Mouse (Mus musculus): ENCODE measurements around the gene Wdr60. TPM values are rescaled to one million over a fixed set of nuclear protein-coding genes. Genes with fewer than 3 reads are reported as not detected.
A peak's percentile ranks its signal among the peaks of the same experiment; 100 is the strongest.

The Wdr60 gene
- total RNA-seq, 2 experiments from 2014 or later = 10.5 to 12.3 TPM

DNA sequence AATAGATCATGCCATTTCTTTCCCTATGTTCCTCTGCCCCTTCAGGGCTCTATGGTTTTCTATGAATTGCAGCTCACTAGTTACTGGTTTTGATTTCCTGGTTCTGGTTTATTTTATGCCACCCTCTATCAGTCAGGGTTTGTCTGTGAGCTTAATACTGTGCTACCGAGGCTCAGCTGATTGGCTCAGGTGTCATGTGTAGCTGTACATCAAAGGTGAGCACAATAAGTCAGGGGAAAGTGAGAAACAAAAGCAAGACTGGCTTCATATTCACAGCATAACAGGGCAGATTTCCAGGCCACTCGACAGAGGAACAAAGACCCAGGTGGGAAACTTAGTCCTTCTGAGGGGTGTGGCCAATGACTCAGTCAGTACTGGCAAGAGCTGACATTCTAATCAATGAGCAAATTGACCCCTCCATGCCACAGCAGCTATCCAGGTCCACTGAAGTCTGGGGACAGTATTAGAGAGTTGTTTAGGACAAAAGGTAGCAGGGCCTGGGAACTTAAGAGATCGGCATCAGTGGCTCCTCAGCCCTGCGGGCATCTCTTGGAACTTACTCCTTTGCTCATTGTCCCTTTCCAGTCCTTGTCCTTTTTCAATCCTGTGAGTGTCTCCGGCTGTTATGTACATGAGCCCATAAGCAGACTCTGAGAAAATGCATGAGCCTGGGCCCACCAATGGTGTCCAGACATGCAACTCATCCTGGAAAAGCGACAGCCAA is 79.4 kb downstream of the Wdr60 start:
- DNase-seq = no peak

DNA sequence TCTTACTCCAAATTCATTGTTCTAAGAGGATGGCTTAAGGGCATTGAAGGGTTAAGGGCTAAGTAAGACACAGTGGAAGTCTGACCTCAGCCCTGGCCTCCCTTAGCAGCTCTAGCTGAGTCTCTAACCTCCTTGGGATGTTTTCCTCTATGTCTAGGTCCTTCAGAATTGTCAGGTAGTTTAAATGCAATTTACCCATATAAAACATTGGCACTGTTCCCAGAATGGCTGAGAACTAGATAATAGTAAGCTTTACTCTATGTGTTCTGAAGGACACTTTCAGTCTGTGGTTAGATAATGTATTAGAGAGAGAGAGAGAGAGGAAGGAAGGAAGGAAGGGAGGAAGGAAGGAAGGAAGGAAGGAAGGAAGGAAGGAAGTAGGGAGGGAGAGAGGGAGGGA is 80.4 kb downstream of the Wdr60 start:
- no peak for DNase-seq

- DNase-seq = peak; percentile 58 to 66
Measured at GRCm38 (mm10) chr12:116181436-116182050, 81.3 kb downstream of the Wdr60 start.

- peak; percentile 17 to 28 for DNase-seq
Measured at GRCm38 (mm10) chr12:116176930-116177329, 85.9 kb downstream of the Wdr60 start.

GRCm38 (mm10) chr12:116169666-116170065 is 93.2 kb downstream of the Wdr60 start:
- no peak for DNase-seq

GRCm38 (mm10) chr12:116165368-116165767 is 97.5 kb downstream of the Wdr60 start:
- no peak for DNase-seq

GRCm38 (mm10) chr12:116159695-116160094 is 103.1 kb downstream of the Wdr60 start:
- DNase-seq = no peak

DNA sequence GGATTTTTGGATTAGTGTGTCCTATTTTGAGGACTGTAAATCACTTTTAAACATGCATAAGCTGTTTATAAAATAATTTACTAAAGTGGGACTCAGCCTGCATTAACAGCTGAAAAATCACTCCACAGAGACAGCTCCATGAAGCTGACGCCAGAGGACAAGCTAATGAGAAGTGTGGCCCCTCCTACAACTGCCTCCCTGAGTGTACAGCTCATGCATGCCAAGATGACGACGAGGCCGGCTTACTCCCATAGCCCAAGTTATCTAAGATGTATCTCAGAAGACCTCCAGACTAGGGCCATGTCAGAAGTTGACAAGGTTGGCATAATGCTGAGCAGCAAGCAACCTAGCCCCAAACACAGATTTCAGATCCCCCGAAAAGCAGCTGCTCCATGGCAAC is 103.6 kb downstream of the Wdr60 start:
- no peak for DNase-seq

DNA sequence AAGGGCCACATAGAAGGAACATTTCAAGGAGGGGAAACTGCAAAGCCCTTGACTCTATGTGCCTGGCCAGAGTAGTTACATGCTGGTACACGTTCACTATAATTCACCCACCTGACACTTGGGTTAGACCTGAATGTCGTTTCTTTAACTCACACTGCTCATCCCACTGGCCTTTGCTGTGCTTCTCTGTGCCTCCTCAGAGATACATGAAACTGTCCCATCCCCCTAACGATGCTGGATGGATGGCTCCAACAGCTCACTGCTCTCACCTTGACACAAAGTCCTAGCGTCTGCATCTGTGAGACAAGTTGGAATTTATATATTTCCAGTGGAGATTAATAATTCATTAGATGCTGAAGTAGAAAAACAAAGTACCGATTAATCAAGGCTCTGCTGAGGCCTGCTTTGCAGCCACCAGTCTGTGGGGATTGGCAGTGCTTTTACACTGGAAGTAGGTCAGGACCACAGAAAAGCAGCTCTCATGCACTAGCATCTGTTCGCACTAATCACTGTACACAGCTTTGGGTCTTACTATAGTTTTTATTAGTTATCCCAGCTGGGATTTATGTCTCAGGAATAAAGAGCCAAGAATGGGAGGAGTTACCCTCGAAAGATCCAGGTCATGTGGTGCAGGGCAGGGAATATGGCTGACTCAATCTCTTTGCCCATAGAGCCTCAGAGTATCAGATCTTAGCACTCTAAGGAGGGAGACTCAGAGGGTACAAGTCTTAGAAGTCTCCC is 105.9 kb downstream of the Wdr60 start:
- DNase-seq = no peak

Small RNA genes lying within 50 kb of the gene (microRNA-seq; reads per million reads assigned to microRNA genes)
- gene Gm23190 = not detected

Other genes starting within 250 kb of the Wdr60 start
- 10 to 100 TPM; 25.6 to 28.8 TPM for gene Zfp386, start 215.3 kb downstream of the Wdr60 start, total RNA-seq (2021)
- gene Vipr2, start 185.3 kb downstream of the Wdr60 start, total RNA-seq (2021) = under 1 TPM; 0.86 to 0.99 TPM
- not detected for gene Gm11027, start 12.4 kb upstream of the Wdr60 start, total RNA-seq (2021)
- gene Esyt2, start 18.2 kb upstream of the Wdr60 start, total RNA-seq (2021) = 10 to 100 TPM; 58.3 to 64.6 TPM
- 1 to 10 TPM; 7.6 to 7.9 TPM for gene Ncapg2, start 142.4 kb upstream of the Wdr60 start, total RNA-seq (2021)
- gene Ptprn2, start 222.7 kb upstream of the Wdr60 start, total RNA-seq (2021) = 10 to 100 TPM; 14.8 to 17.6 TPM

Measured in adrenal gland, postnatal 36 days (tissue).